Mouse (Mus musculus) lung, embryonic 16.5 days (tissue): Measurements from ENCODE around the gene Acvr2a. TPM values are rescaled to one million over a fixed set of nuclear protein-coding genes. Genes with fewer than 3 reads are reported as not detected.
"Not testable (repeated sequence)": the region's sequence is repeated elsewhere in the genome, so short reads cannot be mapped to it uniquely, and the experiment has no call there.

Experiments
- ATAC-seq: fragments of 200-750 bp; cut with Nextera tagmentation; 2 replicates; pipeline ENCODE4 v1.8.0; 2017; ENCODE audit warnings: low read depth, mild to moderate bottlenecking, moderate library complexity
- H3K27ac ChIP-seq: fragments of 300-500 bp; sonication (generic); 2 replicates; pipeline ENCODE4 v1.5.1; 2014; ENCODE audit warnings: mild to moderate bottlenecking, control low read depth, low read length
- H3K27me3 ChIP-seq: fragments of 300-500 bp; sonication (generic); 2 replicates; pipeline ENCODE4 v1.6.1; 2014; ENCODE audit warnings: low read depth, low read length, mixed read lengths; ENCODE audit not compliant: control insufficient read depth, insufficient read depth
- H3K36me3 ChIP-seq: fragments of 300-500 bp; sonication (generic); 2 replicates; pipeline ENCODE4 v1.6.1; 2014; ENCODE audit warnings: low read length; ENCODE audit not compliant: control insufficient read depth, insufficient read depth
- H3K4me1 ChIP-seq: fragments of 300-500 bp; sonication (generic); replicated peaks from 2 replicates; pipeline ENCODE4 v1.6.1; 2014; ENCODE audit warnings: low read length, mixed read lengths; ENCODE audit not compliant: control insufficient read depth, insufficient read depth
- H3K4me2 ChIP-seq: fragments of 300-500 bp; sonication (generic); 2 replicates; pipeline ENCODE4 v1.6.1; 2014; ENCODE audit warnings: low read depth, low read length, control low read depth
- H3K4me3 ChIP-seq: fragments of 300-500 bp; sonication (generic); 2 replicates; pipeline ENCODE4 v1.5.1; 2014; ENCODE audit warnings: mild to moderate bottlenecking, low read length, control low read depth
- H3K9ac ChIP-seq: fragments of 300-500 bp; sonication (generic); 2 replicates; pipeline ENCODE4 v1.6.1; 2014; ENCODE audit warnings: low read length, control low read depth
- H3K9me3 ChIP-seq: fragments of 300-500 bp; sonication (generic); 2 replicates; pipeline ENCODE4 v1.6.1; 2016; ENCODE audit warnings: low read length; ENCODE audit not compliant: control insufficient read depth
- WGBS: fragments of 180-500 bp; shearing (Covaris S2); extraction: QIAGEN DNeasy Blood & Tissue Kit; methylation state at CpG from one replicate; pipeline ENCODE4 v1.1.7; 2014; 5-methylcytosine and 5-hydroxymethylcytosine counted together
- polyA plus RNA-seq: library from polyadenylated mRNA; unstranded; fragments of >200 nt; fragmentation: Nextera tagmentation; extraction: Ambion mirVana; gene quantifications from 2 replicates; pipeline ENCODE4 v1.2.1, GENCODE M21; 2015

The Acvr2a gene
- polyA plus RNA-seq, 1 experiment from 2014 or later: 14.5 TPM

DNA sequence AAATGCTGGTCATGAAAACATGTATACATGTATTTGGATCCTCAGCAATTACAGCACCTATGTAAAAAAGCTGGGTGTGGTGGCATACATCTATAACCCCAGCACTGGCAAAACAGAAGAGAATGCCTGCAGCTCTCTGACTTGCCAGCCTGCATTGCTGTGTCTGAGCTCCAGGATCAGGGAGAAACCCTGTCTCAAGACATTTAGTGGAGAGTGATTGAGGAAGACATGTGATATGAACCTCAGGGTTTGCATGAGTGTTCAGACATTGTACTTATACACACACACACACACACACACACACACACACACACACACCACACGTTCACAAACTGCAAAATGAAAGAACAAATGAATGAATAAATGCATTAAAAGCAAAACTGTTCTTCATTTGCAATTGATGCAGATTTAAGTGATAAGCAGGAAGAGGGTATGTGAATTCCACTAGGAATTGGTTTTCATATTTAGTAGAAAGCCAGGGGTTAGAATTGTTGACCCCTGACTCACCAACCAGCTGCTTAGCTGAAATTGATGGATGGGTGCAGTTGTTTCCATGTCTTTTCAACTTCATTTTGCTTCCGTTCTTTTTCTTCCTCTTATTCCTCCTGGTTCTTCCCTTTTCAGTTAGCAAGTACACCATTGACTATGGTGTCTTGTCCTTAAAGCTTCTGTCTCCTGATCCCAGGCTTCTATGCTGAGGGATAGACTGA is 32.9 kb downstream of the Acvr2a start:
- WGBS: 41% methylated on average over 2 of the region's 2 CpGs
- no peak overlapping the region for H3K4me2 ChIP-seq
- H3K9ac ChIP-seq: no peak overlapping the region
- no peak for ATAC-seq
- no peaks in the 10 kb centered on the region for H3K27me3 ChIP-seq
- no peak overlapping the region for H3K4me3 ChIP-seq
- H3K9me3 ChIP-seq: no peaks in the 10 kb centered on the region
- H3K27ac ChIP-seq: no peak overlapping the region
- H3K36me3 ChIP-seq: no peaks in the 10 kb centered on the region
- peaks cover 2% of the 10 kb centered on the region; the same call in 1 of the 2 replicates for H3K4me1 ChIP-seq

DNA sequence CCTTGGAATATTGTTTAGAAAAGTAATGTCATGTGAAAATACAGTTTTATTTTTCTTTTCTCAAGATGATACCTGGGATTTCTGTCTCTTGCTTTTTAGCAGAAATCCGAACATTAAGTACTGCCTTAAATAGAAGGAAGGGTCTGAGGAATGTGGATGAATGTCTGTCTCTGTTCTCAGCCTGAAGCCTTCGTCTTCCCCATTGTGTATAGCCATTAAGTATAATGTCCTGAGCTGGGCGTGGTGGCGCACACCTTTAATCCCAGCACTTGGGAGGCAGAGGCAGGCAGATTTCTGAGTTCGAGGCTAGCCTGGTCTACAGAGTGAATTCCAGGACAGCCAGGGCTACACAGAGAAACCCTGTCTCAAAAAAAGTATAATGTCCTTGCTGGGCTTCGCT is 51.7 kb downstream of the Acvr2a start:
- H3K4me3 ChIP-seq, H3K9me3 ChIP-seq, H3K27ac ChIP-seq, H3K9ac ChIP-seq, H3K4me2 ChIP-seq, H3K27me3 ChIP-seq, H3K36me3 ChIP-seq, H3K4me1 ChIP-seq, ATAC-seq: not testable (repeated sequence)
- 91% methylated on average over 6 of the region's 6 CpGs for WGBS

DNA sequence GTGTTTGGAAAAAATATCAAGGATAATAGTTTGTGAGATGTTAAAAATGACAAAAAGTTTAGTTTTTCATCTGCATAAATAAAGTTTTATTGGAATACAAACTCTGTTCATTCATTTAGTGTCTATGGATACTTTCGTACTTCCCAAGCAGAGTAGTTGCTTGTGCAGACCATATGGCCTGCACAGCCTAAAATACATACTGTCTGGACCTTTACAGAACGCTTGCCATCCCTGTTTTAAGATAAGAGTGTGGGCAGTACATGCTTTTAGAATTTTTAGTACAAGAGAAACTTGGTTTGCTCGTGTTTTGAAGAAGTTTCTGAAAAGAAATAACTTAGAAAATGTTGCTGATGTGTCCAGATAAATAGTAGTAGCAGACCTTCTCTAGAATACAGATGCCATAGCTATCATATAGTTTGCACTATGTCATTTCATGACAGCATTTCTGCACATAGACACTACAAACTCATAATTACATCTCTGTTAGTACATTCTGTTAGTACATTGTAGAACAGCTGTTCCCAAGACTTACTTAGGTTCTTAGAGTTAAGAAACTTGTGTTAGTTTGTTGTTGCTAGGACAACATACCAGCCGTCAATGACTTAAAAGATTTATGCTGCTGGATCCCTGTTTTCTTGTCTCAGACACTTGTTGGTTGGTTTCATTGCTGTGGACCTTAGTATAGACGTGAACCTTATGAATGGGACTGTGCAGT is 54.4 kb downstream of the Acvr2a start:
- no peak overlapping the region for H3K4me2 ChIP-seq
- no peak overlapping the region for H3K9ac ChIP-seq
- WGBS: 62% methylated on average over 5 of the region's 5 CpGs
- H3K4me3 ChIP-seq: no peak overlapping the region
- no peaks in the 10 kb centered on the region for H3K36me3 ChIP-seq
- no peaks in the 10 kb centered on the region for H3K27me3 ChIP-seq
- no peak for ATAC-seq
- H3K27ac ChIP-seq: no peak overlapping the region
- H3K4me1 ChIP-seq: peaks cover 3% of the 10 kb centered on the region; the same call in 1 of the 2 replicates
- H3K9me3 ChIP-seq: no peaks in the 10 kb centered on the region

DNA sequence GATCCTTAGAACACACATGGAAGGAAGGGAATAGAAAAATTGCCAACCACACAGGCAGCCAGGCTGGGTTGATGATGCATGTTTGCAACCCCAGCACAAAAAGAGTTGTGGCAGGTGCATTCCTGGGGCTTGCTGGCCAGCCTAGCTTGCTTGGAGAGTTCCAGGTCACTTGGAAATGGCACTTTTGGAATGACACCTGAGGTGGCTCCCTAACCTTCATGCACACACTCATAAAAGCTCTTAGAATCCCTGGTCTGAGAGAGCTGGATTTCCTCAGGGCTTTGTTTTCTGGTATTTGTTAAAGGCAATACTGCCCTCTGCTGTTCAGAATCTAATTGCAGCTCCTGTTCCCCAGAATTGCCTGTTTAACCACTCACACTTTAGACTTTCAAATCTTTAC is 72.0 kb downstream of the Acvr2a start:
- Histone ChIP-seq H3K4me3 (no peak overlapping the region), H3K4me2 (no peak overlapping the region), H3K4me1 (no peaks in the 10 kb centered on the region), H3K36me3 (peaks cover 5% of the 10 kb centered on the region; the same call in 1 of the 2 replicates), H3K27ac (no peak overlapping the region), H3K9me3 (no peaks in the 10 kb centered on the region), H3K27me3 (no peaks in the 10 kb centered on the region), H3K9ac (no peak overlapping the region)
- ATAC-seq: 0 out of 2 replicates have a peak, but pooled peaks have one; percentile 52

DNA sequence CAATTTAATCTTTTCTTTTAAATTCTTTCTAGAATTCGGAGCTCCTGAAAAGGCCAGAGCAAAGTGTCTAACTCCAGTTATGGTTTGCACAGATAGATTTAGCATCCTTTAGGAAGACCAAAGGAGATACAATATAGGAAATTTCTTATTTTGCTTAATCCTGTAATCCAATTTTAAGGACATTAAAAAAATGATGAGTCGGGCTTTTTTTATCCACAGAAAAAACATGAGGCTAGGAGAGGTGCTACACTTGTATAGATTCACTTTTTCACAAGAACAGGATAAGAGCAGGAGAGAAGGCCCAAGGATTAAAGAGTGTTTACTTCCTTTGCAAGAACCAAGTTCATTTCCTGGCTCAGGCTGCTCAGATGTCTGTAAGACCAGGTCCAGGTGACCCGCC is 81.3 kb downstream of the Acvr2a start:
- WGBS: 95% methylated on average over 3 of the region's 3 CpGs
- no peak overlapping the region for H3K9ac ChIP-seq
- no peaks in the 10 kb centered on the region for H3K9me3 ChIP-seq
- H3K4me1 ChIP-seq: no peaks in the 10 kb centered on the region
- no peak overlapping the region for H3K27ac ChIP-seq
- H3K4me2 ChIP-seq: no peak overlapping the region
- no peak for ATAC-seq
- no peaks in the 10 kb centered on the region for H3K27me3 ChIP-seq
- H3K36me3 ChIP-seq: peaks cover 12% of the 10 kb centered on the region
- H3K4me3 ChIP-seq: no peak overlapping the region

DNA sequence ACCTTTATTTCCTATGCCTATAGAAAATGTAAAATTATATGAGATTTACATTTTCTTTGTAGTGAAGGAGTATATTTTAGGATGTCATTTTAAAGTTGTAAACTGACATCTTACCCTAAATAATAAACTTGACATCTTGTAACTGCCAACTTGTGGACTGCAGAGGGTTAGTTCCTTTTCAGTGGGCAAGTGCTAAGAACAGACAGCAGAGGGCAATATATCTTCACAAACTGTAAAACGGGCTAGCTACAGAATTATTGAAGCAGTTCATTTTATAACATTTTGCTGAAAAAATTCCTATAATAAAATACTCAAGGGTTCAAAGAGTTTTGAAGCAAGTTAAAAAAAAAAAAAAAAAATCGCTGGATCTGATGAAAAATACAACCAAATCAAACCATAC is 95.0 kb downstream of the Acvr2a start:
- H3K36me3 ChIP-seq: peaks cover 15% of the 10 kb centered on the region
- 33% methylated on average over 2 of the region's 2 CpGs for WGBS
- no peak overlapping the region for H3K27ac ChIP-seq

DNA sequence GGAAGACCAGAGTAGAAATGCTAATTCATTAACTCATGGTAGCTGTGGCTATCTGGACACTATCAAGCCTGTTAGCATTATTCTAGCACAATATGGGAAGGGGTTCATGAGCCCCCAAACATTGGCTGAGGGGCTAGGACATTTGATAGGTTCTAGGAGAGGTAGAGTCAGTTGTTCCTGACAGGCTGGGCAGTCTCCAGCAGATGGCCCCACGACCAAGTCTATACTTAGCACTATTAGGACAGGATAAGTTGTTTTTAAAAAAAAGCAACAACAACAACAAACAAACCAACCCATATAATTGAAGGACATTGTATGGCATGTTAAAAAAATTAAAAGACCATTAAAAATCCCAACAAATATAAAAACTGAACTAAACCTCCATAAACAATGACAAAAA is 100.3 kb downstream of the Acvr2a start:
- Histone ChIP-seq H3K27me3 (no peaks in the 10 kb centered on the region), H3K9ac (no peak overlapping the region), H3K36me3 (peaks cover 6% of the 10 kb centered on the region; the same call in 1 of the 2 replicates), H3K9me3 (no peaks in the 10 kb centered on the region), H3K4me1 (no peaks in the 10 kb centered on the region), H3K27ac (no peak overlapping the region), H3K4me3 (no peak overlapping the region), H3K4me2 (no peak overlapping the region)
- no peak for ATAC-seq
- 55% methylated on average over 1 of the region's 1 CpGs for WGBS

More for the DNA sequence above, 95.0 kb downstream of the Acvr2a start:
- no peak overlapping the region for H3K9ac ChIP-seq
- no peak for ATAC-seq
- H3K4me1 ChIP-seq: no peaks in the 10 kb centered on the region
- no peak overlapping the region for H3K4me3 ChIP-seq
- no peak overlapping the region for H3K4me2 ChIP-seq
- H3K27me3 ChIP-seq: no peaks in the 10 kb centered on the region
- H3K9me3 ChIP-seq: no peaks in the 10 kb centered on the region

DNA sequence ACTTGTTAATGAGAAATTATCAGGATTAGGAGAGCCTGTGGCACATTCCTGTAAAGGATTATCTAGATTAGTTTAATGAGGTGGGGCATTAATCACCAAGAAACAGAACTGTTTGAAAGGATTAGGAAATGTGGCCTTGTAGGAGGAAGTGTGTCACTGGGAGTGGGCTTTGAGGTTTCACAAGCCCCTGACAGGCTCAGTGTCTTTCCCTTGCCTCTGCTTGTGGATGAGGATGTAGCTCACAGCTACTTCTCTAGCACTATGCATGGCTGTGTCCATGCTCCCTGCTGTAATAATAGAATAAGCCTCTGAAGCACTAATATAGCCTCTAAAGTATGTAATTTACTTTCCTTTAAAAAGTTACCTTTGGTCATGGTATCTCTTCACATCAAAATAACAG is 101.9 kb downstream of the Acvr2a start:
- Histone ChIP-seq H3K4me2 (no peak overlapping the region), H3K9me3 (no peaks in the 10 kb centered on the region), H3K27me3 (no peaks in the 10 kb centered on the region), H3K9ac (no peak overlapping the region), H3K4me1 (no peaks in the 10 kb centered on the region), H3K36me3 (peaks cover 6% of the 10 kb centered on the region; the same call in 1 of the 2 replicates), H3K4me3 (no peak overlapping the region), H3K27ac (no peak overlapping the region)
- no peak for ATAC-seq

DNA sequence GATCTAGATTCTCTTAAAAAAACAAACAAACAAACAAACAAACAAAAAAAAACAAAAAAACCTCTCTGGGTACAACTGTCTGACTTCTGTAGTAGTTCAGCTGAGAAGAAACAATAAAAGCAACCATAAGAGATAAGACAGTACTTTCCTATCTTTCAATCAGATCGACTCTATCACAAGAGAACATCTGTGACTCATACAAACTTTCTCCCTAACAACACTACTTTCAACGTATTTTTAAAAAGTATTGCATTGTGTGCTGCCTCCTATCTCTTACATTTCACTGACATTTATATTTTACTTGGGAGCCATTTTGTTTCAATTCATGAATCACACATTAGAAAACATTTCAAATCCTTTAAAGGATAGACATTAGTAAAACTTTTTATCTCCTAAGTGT is 121.1 kb downstream of the Acvr2a start:
- peaks cover 9% of the 10 kb centered on the region for H3K36me3 ChIP-seq
- ATAC-seq: no peak

More for the DNA sequence above, 121.1 kb downstream of the Acvr2a start:
- Histone ChIP-seq H3K27ac (no peak overlapping the region), H3K27me3 (no peaks in the 10 kb centered on the region), H3K9me3 (no peaks in the 10 kb centered on the region), H3K4me2 (no peak overlapping the region), H3K9ac (no peak overlapping the region), H3K4me1 (no peaks in the 10 kb centered on the region), H3K4me3 (no peak overlapping the region)
- WGBS: 90% methylated on average over 2 of the region's 2 CpGs
